Mouse (Mus musculus) cerebellum, adult 11-12 months (tissue): ENCODE data around the gene Phf24.
A peak's percentile ranks its signal among the peaks of the same experiment; 100 is the strongest.

Source experiments
- DNase-seq: peaks from one replicate; pipeline ENCODE4 v3.0.0; 2022

Phf24 gene

DNA sequence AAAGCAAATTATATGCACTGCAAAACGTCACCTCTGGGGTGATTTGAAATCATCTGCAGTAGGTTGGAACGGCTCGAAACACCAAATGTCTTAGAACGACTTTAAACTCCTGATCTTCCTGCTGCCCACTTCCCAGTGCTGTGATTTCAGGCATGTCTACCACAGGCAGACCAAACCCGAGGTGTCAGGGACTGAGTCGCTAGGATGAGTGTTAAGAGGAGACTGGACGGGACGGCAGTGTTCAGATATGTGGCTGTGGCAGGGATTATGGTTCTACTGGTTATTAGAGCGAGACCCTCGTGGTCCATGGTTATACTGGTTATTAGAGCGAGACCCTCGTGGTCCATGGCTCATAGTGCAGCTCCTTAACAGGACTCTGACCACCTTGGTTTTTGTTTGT is 1.1 kb upstream of the Phf24 start:
- no peak for DNase-seq

GRCm38 (mm10) chr4:42915966-42916365 is 494 bp upstream of the Phf24 start:
- no peak for DNase-seq

DNA sequence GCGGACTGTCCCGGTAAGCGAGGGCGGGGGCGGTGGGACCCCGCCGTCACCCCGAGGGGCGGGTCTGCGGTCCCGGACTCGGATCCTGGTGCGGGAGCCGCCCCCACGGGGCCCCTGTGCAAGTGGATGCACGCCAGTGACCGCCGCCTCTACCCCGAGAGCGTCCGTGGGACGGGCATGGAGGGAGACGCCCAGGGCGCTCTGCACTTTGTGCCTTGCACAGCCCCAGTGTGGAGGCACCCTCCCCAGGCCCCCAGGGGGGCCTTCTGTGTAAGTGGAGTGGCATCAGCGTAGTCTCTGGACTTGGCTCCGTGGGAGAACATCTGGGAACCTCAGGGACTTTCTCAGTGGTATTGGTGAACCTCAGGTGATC is 928 bp downstream of the Phf24 start:
- peak; percentile 28 for DNase-seq

DNA sequence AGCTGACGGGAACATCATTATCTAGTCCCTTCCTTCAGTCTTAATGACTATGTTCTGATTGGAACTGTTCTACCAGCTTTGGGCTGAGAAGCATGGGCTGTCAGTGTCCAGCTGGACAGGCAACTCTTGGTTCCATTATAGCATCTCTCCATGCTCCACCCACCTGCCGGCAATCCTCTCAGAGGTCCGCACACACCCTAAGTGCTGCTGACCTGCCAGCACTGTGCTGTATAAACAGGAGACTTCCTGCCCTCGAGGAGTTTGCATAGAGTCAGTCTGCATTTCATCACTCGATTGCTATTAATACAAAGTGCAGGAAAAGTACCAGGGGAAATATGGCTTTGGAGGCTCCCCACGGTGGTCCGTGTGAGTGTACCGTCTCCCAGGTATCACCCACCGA is 4.3 kb downstream of the Phf24 start:
- DNase-seq = no peak

- no peak for DNase-seq
These were observed 5.1 kb downstream of the Phf24 start for GRCm38 (mm10) chr4:42921536-42921935.

GRCm38 (mm10) chr4:42922056-42922455 is 5.6 kb downstream of the Phf24 start:
- DNase-seq = no peak

- DNase-seq = no peak
These were observed 6.0 kb downstream of the Phf24 start for GRCm38 (mm10) chr4:42922461-42922860.

GRCm38 (mm10) chr4:42924095-42924710 is 7.7 kb downstream of the Phf24 start:
- no peak for DNase-seq

DNA sequence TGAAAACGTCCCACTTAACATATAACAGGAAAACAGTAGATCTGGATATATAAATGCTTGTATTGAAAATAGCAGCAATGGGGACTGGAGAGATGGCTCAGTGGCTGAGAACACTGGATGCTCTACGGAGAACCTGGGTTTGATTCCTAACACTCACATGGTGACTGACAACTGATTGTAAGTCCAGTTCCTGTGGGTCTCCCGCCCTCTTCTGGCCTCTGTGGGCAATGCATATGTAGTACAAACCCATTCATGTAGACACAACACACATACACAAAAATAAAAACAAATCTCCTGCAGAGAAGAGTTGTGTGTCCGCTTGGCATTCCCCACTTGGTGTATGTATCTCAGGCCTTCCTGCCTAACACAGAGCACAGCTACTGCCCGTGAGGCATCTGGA is 11.7 kb downstream of the Phf24 start:
- DNase-seq = no peak

- no peak for DNase-seq
These were observed 12.5 kb downstream of the Phf24 start for GRCm38 (mm10) chr4:42928952-42929351.

GRCm38 (mm10) chr4:42932229-42932969 is 15.9 kb downstream of the Phf24 start:
- DNase-seq = no peak

GRCm38 (mm10) chr4:42933630-42934029 is 17.2 kb downstream of the Phf24 start:
- DNase-seq = no peak

- no peak for DNase-seq
These were observed 24.9 kb downstream of the Phf24 start for GRCm38 (mm10) chr4:42941396-42941795.

- no peak for DNase-seq
These were observed 26.9 kb downstream of the Phf24 start for GRCm38 (mm10) chr4:42943341-42943740.

GRCm38 (mm10) chr4:42944185-42944584 is 27.7 kb downstream of the Phf24 start:
- DNase-seq = no peak

DNA sequence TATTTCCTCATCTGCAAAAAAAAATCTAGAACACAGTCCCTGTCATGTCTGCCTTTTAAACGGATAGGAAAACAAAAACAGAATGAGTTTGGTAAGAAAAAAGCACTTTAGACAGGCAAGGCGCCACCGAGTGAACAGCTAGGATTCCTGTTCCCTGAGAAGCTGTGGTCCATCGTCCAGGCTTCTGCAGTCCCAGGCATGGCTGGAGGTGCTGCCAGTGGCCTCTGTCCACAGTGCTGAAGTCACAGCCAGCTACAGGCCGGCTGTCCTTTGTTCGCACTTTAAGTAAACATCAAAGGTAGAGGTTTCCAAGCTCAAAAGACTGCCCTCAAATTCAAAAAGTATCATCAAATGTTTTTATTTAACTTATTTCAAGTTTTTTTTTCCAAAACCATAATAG is 28.6 kb downstream of the Phf24 start:
- DNase-seq = no peak

GRCm38 (mm10) chr4:42945445-42945844 is 29.0 kb downstream of the Phf24 start:
- DNase-seq = no peak

GRCm38 (mm10) chr4:42945952-42946351 is 29.5 kb downstream of the Phf24 start:
- peak; percentile 45 for DNase-seq

- DNase-seq = peak; percentile 46
These were observed 30.4 kb downstream of the Phf24 start for GRCm38 (mm10) chr4:42946733-42947290.

- DNase-seq = peak; percentile 53
These were observed 32.1 kb downstream of the Phf24 start for GRCm38 (mm10) chr4:42948527-42948926.

DNA sequence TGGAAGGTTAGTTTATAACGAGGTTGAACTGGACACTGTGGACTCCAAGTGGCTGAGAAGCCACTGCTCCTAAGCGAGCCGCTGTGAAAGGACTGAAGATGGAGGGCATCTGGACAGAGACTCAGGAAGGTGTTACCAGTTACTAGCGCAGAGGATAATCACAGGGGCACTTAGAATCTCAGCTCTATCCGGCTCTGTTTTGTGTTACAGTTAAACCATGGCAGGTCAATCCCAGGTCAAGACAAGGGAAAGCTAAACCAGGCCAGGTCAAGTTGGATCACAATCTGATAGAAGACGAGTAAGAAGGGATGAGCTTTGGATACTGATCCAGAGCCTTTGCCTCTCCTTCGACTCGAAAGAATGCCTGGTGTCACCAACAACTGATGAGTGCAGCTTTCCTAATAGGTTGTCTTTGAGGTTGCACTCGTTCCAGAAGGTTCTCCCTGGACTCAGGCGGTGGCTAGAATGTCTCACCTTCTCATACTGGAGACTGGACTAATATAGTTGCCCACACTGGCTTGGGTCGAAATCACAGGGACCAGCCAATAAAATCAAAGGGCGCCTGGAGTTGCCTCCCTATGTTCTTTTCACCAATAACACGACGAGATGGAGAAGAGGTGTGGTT is 32.7 kb downstream of the Phf24 start:
- no peak for DNase-seq

DNA sequence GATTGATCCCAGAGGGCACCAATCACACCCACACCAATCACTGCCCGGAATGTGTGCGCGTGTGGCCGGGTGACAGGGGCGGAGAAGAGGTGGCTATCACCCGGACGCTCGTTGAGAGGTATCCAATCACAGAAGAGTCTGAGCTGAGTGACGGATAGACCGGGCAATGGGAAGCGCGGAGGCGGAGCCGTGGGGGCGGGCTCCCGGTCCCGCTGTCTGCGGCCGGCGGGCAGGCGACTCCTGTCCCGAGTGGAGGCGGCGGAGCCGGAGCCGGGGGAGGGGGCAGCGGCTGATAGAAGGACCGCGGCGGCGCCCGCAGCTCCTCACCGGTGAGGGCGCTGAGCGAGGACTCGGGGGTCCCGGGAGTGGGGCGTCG is 33.2 kb downstream of the Phf24 start, which contains the start of gene Dnajb5:
Dnajb5 (plus strand) TSS at position 139 of the 376 bp plus-strand sequence.
- DNase-seq = peak; percentile 100

- DNase-seq = peak; percentile 88
These were observed 33.7 kb downstream of the Phf24 start for GRCm38 (mm10) chr4:42950065-42950558.
